Mouse (Mus musculus) left cerebral cortex, adult 18-20 months (tissue): ENCODE results near the gene Col23a1. TPM values are rescaled to one million over a fixed set of nuclear protein-coding genes. Genes with fewer than 3 reads are reported as not detected.

Source experiments
- DNase-seq, 2 experiments: peaks; one replicate each; pipeline ENCODE4 v3.0.0; 2021 to 2022; ENCODE audit warnings: low spot score in 2 of 2, mixed read lengths in 1 of 2
- total RNA-seq, 2 experiments: library from RNA; stranded (reverse); gene quantifications; 2 replicates each; pipeline ENCODE4 v1.2.3; 2021

Col23a1 gene
- total RNA-seq, 2 experiments from 2014 or later = 8.2 to 14.2 TPM

DNA sequence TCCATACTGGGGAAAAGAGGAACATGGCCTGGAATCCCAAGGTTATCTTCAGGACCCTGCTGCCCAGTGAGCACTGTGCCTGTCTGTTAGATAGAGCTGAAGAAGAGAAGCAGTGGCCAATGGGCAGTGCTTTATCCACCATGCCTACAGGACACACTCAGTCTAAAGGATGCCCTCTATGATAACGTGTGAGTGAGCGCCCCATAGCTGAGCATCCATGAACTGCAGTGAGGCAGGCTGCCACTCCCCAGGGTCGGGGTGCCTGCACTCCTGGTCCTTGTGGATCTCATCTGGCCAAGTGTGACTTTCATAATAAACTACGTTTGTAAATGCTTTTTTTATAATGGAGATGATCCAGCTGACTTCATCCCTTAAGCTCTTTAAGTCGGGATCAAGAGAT lies 87.5 kb downstream of the Col23a1 start:
- no peak for DNase-seq

DNA sequence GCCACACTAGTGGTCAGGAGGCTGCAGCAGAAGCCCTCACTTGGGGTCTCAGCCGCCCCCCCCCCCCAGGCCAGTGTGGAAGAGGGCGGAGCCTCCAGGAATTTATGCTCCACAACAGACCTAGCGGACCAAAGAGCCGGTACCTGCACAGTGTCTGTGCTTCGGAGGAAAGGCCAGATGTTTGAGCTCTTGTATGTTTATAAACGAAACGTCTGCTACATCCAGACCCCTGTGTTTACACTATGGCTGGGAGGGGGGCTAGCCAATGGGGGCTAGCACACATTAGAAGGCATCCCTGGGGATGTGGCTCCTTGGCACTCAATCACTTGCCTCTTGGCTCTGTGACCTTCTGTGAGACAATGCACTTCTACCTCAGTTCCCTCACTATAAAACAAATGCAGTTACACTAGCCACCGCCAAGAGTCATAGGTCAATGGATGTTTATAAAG lies 99.2 kb downstream of the Col23a1 start:
- no peak for DNase-seq

DNA sequence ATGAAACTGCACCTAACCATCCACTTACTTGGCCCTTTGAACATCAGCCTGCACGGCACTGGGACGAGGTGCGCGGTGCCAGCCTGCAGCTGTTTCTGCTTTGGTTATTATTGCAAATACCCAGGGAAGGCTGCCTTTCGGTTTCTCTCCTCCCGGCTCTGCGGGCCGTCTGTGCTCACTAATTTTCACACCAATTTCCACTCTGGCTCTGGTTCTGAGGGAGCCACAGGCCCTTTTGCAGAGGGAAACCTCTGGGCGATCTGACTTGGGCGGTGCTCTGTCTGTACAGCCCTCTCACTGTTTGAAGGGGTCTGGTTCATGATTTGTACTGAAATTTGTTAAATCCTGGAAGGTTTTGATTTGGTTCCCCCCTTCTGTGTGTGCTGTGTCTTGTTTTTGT lies 100.0 kb downstream of the Col23a1 start:
- no peak for DNase-seq

DNA sequence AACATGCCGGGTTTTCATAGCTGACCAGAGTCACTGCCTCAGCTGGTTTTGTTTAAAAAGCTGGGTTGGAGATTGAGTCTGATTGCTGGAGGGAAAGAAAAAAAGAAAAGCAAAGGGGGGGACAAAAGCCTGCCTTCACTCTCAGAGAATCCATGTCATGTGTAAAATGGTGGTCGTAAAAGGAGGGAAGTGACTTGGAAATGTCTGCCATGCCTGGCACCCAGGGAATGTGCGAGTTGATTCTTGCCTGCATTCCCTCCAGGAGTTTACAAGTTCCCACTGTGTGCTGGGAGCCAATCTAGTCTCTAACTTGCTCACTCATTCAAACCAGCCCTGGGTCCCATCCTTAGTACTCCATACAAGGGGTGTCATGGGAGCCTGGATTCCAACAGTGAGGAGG lies 100.8 kb downstream of the Col23a1 start:
- DNase-seq = no peak

DNA sequence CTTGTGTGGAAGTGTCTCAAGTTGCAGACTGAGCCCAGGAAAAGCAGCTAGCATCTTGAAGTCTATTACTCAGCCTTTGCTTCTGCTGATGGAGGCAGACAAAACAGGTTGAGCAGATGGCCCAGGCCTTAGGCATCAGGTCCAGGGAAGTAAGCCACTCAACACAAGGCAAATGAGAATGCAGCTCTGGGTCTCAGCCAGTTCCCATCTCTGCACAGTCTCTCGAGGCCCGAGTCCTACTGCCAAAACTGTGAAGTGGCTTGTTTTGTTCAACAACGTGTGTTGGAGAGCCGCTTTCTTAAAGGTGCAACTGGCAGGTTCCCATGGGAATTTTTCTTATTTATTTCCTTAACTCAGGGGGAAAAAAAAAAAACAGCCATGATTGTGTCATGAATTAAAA lies 101.8 kb downstream of the Col23a1 start:
- DNase-seq = peak; percentile 63 to 79

DNA sequence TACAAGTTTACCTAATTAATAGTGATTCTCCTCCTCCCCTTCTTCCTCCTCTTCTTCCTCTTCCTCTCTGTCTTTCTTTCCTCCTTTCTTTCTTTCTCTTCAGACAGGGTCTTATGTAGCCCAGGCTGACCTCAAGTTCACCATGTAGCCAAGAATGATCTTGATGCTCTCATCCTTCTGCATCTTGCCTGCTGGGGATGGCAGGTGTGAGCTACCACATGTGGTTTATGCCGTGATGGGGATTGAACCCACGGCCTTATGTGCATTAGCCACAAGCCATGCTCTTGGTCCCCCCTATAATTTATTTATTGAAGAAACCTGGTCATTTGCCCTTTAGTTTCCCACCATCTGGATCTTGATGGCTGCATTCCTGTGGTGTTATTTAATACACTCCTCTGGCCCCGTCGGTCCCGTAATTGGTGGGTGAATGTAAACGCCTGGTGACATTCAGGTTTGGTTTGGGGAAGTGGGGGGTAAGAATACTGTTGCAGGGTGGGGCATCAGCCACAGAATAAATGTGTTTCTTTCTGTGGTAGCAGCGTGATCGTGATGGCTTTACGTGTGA lies 104.7 kb downstream of the Col23a1 start:
- DNase-seq = no peak

DNA sequence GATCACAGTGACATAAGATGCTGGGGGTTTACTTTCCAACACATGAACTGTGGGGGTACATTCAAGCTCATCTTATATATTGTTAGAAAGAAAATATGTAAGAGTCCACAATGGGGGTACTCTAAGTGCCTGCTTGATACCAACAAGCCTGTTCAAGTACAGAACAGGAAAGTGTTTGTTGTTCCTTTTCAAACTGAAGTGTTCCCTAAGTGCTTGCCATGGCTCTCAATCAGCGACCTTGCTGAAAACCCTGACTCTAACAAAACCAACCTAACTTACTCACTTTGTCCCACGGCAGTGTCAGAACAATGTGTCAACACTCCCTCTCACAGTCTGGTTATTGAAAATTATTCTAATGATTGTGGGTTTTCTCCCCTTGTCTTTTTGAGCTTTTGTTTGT lies 106.7 kb downstream of the Col23a1 start:
- no peak for DNase-seq

DNA sequence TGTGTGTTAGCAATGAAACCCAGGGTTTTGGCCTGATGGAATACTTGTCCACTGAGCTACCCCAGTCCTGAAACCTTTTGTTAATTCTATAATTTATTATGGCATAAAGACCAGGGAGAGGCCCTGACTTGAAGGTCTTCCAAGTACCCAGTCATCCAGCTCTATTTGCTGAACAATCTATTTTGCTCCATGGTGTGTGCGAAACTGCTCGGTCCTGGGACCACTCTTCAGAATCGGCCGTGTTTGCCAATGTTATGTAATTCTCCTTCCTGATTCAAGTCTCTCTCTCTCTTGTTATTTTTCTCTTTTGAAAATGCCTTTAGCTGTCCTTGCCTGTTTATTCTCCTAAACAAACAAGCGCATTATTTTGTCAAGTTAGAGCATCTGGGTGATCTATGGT lies 108.4 kb downstream of the Col23a1 start:
- DNase-seq = no peak

DNA sequence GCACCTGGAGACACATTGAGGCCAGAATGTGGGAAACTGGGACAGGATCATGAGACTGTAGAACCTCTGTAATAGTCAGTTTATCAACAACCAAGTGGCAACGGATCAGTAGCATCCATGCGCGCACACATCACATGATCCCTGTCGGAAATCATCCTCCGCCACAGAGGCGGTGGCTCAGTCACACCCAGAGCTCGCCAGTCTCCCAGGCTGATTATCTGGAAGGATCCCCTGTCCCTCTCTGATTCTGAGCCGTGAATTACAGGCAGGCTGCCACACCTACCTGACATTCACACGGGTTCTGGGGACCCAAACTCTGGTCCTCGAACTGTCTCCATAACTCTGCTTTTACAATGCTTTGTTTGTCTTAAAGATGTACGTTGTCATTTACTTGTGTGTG lies 110.6 kb downstream of the Col23a1 start:
- no peak for DNase-seq

DNA sequence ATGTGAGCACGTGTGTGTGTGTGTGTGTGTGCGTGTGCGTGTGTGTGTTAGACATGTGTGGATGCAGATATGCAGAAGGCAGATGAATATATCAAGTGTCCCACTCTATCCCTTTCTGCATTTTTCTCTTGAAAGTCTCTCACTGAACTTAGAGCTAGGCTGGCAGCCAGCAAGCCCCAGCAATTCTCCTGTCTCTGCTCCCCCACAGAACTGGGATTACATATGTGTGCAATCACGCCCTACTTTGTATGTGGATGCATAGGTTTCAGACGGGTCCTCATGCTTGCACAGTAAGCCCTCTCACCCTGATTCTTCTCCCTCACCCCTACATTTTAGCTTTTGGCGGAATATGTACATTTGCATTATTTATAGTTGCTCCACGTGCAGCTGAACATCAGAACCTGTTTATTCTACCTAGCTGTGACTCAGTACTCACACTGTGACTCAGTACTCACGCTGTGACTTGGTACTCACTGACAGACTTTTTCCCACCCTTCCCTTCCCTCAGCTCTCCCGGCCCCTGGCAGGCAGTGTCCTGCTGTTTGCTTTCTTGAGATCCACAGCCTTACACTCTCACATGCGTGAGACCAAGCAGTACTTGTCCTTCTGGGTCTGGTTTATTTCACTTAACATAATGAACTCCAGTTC lies 111.9 kb downstream of the Col23a1 start:
- no peak for DNase-seq

DNA sequence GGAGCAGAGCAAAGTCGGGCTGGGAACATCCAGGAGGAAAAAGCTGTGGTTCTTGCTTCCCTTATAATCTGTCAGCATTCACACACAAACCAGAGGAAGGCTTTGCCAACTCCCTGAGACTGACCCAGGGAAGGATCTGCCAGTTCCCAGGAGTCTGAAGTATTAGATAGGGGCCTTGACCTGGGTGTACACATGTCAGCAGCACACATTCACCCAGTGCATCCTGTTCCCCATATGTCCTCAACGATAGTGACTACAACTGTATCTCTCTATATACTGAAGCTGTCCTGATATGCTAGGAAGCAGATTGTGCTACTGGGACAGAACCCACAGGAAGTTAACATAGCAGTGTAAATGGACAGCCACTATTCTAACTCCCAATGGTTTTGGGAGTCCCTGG lies 114.2 kb downstream of the Col23a1 start:
- DNase-seq = no peak

DNA sequence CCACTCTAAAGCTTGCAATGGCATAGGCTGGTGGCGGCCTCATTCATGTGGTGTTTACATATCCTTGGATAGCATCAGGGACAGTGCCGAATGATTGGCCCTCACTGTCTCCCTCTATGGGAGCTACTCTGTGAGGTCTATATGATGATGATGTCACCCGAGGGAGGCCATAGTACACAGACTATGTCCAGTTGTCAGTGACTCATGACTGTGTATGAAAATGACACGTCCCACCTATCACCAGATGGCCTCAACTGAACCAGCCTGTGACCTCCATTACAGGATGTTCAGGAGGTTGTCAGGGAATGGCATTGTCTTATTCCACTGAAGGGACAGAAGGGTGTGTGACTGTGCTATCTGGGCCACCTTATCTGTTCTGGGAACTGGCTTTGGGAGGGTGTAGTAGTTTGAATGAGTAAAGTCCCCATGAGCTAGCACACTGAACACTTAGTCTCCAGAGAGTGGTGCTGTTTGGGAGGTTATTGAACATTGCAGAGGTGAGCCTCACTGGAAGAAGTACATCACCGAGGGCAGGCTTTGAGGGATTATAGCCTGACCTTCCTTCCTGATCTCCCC lies 115.2 kb downstream of the Col23a1 start:
- no peak for DNase-seq

DNA sequence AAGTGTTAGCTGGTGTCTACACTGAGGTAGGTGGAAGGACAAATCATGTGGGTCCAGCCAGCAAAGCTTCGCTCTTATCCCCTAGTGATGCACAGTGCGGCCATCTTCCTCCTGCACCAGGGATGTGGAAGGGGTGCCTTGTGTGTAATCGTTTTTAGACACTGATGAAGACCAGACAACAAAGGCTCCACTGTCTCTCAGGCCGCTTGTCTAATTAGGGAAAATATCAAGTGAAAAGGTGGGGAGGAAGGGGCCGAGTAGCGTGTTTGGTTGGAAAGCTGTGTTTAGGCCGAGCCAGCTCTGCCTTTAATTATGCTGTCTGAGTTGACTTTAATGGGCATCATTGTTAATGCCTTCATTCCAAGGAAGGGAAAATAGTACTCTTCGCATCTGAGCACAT lies 116.8 kb downstream of the Col23a1 start:
- DNase-seq = no peak

DNA sequence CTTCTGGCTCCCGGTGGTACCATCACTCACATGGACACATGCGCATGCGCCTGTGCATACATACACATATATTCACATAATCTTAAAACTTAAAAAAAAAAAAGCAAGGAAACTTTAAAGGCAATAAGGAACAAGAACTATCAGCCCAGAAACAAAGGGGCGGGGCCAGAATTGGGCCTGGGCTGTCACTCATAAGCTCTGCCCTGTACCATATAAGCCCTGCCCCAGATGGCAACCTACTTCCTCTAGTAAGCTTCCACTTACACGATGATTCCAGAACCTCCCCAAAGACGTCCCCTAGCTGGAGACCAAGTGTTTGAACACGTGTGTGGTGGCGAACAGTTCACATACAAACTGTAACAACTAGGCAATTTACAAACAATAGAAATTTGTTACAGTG lies 117.6 kb downstream of the Col23a1 start:
- DNase-seq = no peak

DNA sequence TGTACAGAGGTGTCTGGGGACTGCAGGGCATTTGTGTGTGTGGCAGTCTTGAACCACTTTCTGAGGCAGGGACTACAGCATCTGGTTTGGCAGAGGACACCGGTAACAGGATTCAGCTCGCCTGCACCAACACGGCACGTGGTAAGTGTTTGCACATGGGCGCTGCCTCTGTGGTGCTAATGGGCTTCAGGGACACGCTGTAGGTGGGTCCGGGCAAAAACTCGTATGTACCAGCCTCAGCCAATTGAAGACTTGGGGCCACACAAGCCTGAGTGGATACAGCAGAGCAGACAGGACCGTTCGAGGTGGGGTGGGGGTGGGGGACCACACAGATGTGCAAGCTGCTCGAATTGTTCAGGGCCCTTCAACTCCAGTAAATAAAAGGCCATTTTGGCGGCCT lies 121.1 kb downstream of the Col23a1 start:
- DNase-seq = no peak

DNA sequence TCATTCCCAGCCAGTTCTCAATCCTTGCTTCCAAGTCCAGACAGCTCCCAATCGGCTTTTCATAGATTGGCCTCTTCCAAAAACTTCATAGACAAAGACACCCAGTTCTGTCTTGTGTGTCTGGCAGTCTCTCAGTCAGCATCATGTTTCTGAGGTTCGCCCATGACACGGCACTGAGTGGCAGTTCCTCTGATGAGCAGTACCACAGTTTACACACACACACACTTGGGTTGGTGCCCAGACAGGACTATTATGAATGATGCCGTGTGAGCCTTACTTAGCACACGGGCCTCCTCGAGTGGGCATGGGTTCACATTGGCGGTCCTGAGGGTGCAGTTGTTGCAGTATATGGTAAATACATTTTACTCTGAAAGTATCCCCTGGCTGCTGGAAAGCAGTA lies 124.8 kb downstream of the Col23a1 start:
- DNase-seq = no peak

DNA sequence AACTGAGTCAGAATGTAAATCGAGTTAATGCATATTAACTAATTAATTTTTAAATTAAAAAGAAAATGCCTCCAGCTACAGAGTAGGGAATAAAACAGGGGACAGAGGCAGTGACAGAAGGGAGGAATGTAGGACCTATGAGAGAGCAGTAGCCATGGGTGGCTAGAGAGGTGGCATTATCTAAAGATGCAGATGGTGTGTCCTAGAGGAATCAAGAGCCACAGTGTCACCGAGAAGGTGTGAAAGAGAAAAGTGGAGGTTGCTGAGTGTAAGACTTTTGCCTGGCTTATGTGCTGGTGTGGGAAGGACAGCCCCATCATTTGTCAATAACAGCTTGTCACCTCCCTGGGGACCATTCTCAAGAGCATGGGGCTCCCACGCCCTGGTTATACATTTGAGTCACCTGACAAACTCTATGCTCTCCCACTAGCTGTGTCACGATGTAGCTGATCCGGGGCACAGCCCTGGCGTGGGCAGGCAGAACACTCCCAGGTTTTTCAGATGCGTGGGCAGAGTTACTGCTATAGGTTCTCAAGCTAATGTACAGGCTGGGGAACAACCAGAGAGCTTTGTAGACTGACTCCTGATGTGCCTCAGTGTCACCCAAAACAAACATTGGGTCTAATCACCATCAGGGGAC lies 125.4 kb downstream of the Col23a1 start:
- no peak for DNase-seq

DNA sequence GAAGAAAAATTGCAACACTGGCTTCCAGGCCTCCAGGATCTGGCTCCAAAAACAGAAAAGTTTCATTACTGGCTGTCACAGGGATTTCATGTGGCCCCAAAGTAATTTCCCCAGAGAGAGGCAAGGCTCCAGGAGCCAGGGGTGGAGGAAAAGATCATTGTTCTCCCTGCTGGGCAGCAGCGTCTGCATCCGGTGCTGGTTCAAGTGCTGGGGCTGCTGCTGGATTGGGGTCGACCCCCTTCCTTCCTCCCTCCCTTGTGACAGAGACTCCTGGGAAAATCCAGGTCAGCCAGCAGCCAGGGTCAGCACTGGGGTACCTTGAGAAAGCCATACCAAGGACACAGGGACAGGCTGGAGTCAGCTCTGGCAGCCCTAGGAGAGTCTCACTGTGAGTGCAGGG lies 129.1 kb downstream of the Col23a1 start:
- no peak for DNase-seq

DNA sequence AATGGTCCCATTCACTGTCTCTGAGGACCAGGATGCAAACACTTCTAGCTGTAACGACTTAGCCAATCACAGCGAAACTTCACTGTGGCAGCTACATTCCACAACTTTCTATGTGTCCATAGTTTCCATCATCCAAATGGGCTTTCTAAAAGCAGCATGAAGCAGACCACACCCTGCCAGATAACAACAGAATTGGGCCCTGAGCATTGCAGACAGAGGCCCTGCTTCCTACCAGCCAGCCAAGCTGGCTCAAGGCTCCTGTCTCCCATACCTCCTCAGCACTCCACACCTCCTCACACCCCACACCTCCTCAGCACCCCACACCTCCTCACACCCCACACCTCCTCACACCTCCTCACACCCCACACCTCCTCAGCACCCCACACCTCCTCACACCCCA lies 132.2 kb downstream of the Col23a1 start:
- DNase-seq = no peak

DNA sequence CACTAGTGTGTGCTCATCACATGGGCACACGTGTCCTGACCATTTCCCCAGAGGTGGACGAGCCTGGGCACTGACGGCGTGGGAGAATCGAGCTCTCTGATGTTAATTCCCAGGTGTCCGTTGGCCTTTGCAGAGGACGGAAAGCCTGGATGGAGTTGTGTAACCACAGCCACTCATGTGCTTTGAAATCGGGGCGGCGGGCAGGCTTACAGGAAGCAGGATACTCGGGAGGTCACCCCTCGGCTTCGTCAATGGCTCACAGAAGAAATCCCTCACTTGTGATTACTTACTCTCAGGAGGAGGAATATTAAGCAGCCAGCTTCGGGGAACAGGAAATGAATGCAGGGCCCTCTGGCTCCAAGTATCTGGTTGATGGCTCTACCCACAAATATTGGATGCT lies 133.0 kb downstream of the Col23a1 start:
- DNase-seq = no peak

DNA sequence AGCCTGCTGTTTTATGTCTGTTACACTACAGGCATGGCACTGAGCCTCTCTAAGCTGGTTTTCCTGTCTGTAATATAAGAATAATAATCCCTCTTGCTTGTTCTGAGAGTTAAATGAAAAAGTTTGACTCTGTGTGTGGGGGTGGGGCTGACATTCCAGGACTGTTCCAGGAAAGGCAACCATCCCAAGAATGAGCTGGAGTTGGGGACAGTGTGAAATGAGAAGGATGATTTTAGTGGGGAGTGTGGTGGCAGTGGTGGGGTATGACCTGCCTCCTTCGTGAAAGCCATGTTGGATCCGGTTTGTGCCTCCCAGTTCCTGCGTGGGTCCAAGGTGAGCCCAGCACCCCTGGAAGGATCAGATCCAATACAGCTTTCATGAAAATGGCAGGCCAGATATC lies 136.4 kb downstream of the Col23a1 start:
- DNase-seq = no peak

DNA sequence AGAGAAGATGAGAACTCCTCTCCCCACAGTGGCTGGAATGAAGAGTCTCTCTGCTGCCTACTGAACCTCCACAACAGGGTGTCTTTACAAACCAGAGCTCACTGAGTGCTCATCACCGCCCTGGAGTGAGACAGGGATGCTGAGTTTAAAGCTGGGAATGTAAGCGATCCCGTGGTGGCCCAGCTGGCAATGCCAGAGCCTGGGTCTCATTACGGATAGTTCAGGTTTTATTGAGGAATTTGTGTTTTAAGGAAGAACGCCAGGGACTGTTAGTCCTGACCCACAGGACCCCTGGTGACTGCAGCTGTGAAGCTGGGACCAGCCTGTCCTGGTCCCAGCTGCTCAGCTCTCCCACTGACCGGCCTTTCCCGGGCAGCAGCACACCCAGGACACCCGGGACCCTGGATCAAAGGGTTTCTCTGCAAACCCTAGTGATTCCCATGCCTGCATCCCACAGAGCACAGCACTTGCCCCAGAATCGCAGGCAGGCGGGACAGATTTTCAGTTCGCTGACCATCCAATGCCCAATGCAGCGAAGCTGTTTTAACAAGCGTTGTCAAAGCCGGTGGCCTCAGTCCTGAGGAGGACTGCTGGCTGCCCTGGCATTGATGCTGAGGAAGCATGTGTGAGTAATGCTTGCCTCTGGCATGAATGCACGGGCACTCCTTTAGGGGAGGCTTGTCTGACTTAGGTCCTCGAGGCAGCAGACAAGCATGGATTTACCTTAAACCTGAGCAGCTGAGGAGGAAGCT lies 139.9 kb downstream of the Col23a1 start:
- DNase-seq = no peak
